Mouse (Mus musculus): ENCODE results near the gene St6gal1. TPM values are rescaled to one million over a fixed set of nuclear protein-coding genes. Genes with fewer than 3 reads are reported as not detected.

St6gal1 gene
- polyA plus RNA-seq, 1 experiment from 2014 or later: 12.4 TPM

- Histone ChIP-seq H3K27me3 (ENCODE audit: control insufficient read depth, insufficient read depth, low read length) (no peaks in the 10 kb centered on the region), H3K9me3 (replicated peaks; ENCODE audit: control insufficient read depth, low read length) (no peaks in the 10 kb centered on the region), H3K9ac (ENCODE audit: low read length) (no peak overlapping the region), H3K36me3 (ENCODE audit: control insufficient read depth, insufficient read depth) (0 out of 2 replicates have a peak, but pooled peaks cover 3% of the 10 kb centered on the region), H3K4me3 (ENCODE audit: low read length) (no peak overlapping the region), H3K27ac (ENCODE audit: low read length) (no peak overlapping the region), H3K4me2 (ENCODE audit: low read depth, low read length) (no peak overlapping the region), H3K4me1 (ENCODE audit: control insufficient read depth, insufficient read depth, low read length) (no peaks in the 10 kb centered on the region; the same call in 1 of the 2 replicates)
- ATAC-seq (replicated peaks; ENCODE audit: extremely low read depth, insufficient read depth, low FRiP score): no peak
- 57% methylated on average over 6 of the region's 6 CpGs for whole genome bisulfite sequencing
These were observed 109.5 kb downstream of the St6gal1 start for GRCm38 (mm10) chr16:23333875-23334551.

GRCm38 (mm10) chr16:23337317-23337716 is 112.8 kb downstream of the St6gal1 start:
- no peak for ATAC-seq (replicated peaks; ENCODE audit: extremely low read depth, insufficient read depth, low FRiP score)

GRCm38 (mm10) chr16:23341254-23341653 is 116.7 kb downstream of the St6gal1 start:
- H3K9ac ChIP-seq (ENCODE audit: low read length): no peak overlapping the region
- H3K36me3 ChIP-seq (ENCODE audit: control insufficient read depth, insufficient read depth): 0 out of 2 replicates have a peak, but pooled peaks cover 3% of the 10 kb centered on the region
- no peak for ATAC-seq (replicated peaks; ENCODE audit: extremely low read depth, insufficient read depth, low FRiP score)
- WGBS: 97% methylated on average over 2 of the region's 2 CpGs
- no peak overlapping the region for H3K4me2 ChIP-seq (ENCODE audit: low read depth, low read length)
- no peak overlapping the region for H3K27ac ChIP-seq (ENCODE audit: low read length)
- no peaks in the 10 kb centered on the region for H3K9me3 ChIP-seq (replicated peaks; ENCODE audit: control insufficient read depth, low read length)
- no peaks in the 10 kb centered on the region for H3K4me1 ChIP-seq (ENCODE audit: control insufficient read depth, insufficient read depth, low read length)
- H3K27me3 ChIP-seq (ENCODE audit: control insufficient read depth, insufficient read depth, low read length): no peaks in the 10 kb centered on the region
- H3K4me3 ChIP-seq (ENCODE audit: low read length): no peak overlapping the region

More at GRCm38 (mm10) chr16:23337317-23337716, 112.8 kb downstream of the St6gal1 start:
- Histone ChIP-seq H3K36me3 (ENCODE audit: control insufficient read depth, insufficient read depth) (0 out of 2 replicates have a peak, but pooled peaks cover 3% of the 10 kb centered on the region), H3K9ac (ENCODE audit: low read length) (no peak overlapping the region), H3K27ac (ENCODE audit: low read length) (no peak overlapping the region), H3K9me3 (replicated peaks; ENCODE audit: control insufficient read depth, low read length) (no peaks in the 10 kb centered on the region), H3K4me2 (ENCODE audit: low read depth, low read length) (no peak overlapping the region), H3K4me3 (ENCODE audit: low read length) (no peak overlapping the region), H3K4me1 (ENCODE audit: control insufficient read depth, insufficient read depth, low read length) (no peaks in the 10 kb centered on the region; the same call in 1 of the 2 replicates), H3K27me3 (ENCODE audit: control insufficient read depth, insufficient read depth, low read length) (no peaks in the 10 kb centered on the region)
- 44% methylated on average over 4 of the region's 4 CpGs for WGBS

GRCm38 (mm10) chr16:23350802-23351201 is 126.3 kb downstream of the St6gal1 start:
- no peak overlapping the region for H3K27ac ChIP-seq (ENCODE audit: low read length)
- no peaks in the 10 kb centered on the region for H3K4me1 ChIP-seq (ENCODE audit: control insufficient read depth, insufficient read depth, low read length)
- H3K4me3 ChIP-seq (ENCODE audit: low read length): no peak overlapping the region
- H3K9ac ChIP-seq (ENCODE audit: low read length): no peak overlapping the region
- H3K9me3 ChIP-seq (replicated peaks; ENCODE audit: control insufficient read depth, low read length): no peaks in the 10 kb centered on the region
- H3K4me2 ChIP-seq (ENCODE audit: low read depth, low read length): no peak overlapping the region
- H3K36me3 ChIP-seq (ENCODE audit: control insufficient read depth, insufficient read depth): 0 out of 2 replicates have a peak, but pooled peaks cover 3% of the 10 kb centered on the region
- ATAC-seq (replicated peaks; ENCODE audit: extremely low read depth, insufficient read depth, low FRiP score): no peak
- 34% methylated on average over 2 of the region's 2 CpGs for WGBS
- no peaks in the 10 kb centered on the region; the same call in 1 of the 2 replicates for H3K27me3 ChIP-seq (ENCODE audit: control insufficient read depth, insufficient read depth, low read length)

GRCm38 (mm10) chr16:23361031-23361430 is 136.5 kb downstream of the St6gal1 start:
- Histone ChIP-seq H3K4me3 (ENCODE audit: low read length) (no peak overlapping the region), H3K9ac (ENCODE audit: low read length) (no peak overlapping the region), H3K36me3 (ENCODE audit: control insufficient read depth, insufficient read depth) (no peaks in the 10 kb centered on the region), H3K27ac (ENCODE audit: low read length) (no peak overlapping the region), H3K4me2 (ENCODE audit: low read depth, low read length) (no peak overlapping the region), H3K27me3 (ENCODE audit: control insufficient read depth, insufficient read depth, low read length) (0 out of 2 replicates have a peak, but pooled peaks cover 3% of the 10 kb centered on the region), H3K9me3 (replicated peaks; ENCODE audit: control insufficient read depth, low read length) (no peaks in the 10 kb centered on the region), H3K4me1 (ENCODE audit: control insufficient read depth, insufficient read depth, low read length) (no peaks in the 10 kb centered on the region)
- ATAC-seq (replicated peaks; ENCODE audit: extremely low read depth, insufficient read depth, low FRiP score): no peak
- WGBS: 81% methylated on average over 4 of the region's 4 CpGs

- H3K4me1 ChIP-seq (ENCODE audit: control insufficient read depth, insufficient read depth, low read length): no peaks in the 10 kb centered on the region
- no peak overlapping the region for H3K4me3 ChIP-seq (ENCODE audit: low read length)
- 71% methylated on average over 3 of the region's 3 CpGs for WGBS
- 0 out of 2 replicates have a peak, but pooled peaks cover 3% of the 10 kb centered on the region for H3K27me3 ChIP-seq (ENCODE audit: control insufficient read depth, insufficient read depth, low read length)
- no peak overlapping the region for H3K27ac ChIP-seq (ENCODE audit: low read length)
- ATAC-seq (replicated peaks; ENCODE audit: extremely low read depth, insufficient read depth, low FRiP score): no peak
- H3K9me3 ChIP-seq (replicated peaks; ENCODE audit: control insufficient read depth, low read length): no peaks in the 10 kb centered on the region
- H3K9ac ChIP-seq (ENCODE audit: low read length): no peak overlapping the region
- no peak overlapping the region for H3K4me2 ChIP-seq (ENCODE audit: low read depth, low read length)
- H3K36me3 ChIP-seq (ENCODE audit: control insufficient read depth, insufficient read depth): no peaks in the 10 kb centered on the region
These were observed 137.0 kb downstream of the St6gal1 start for GRCm38 (mm10) chr16:23361434-23361970.

GRCm38 (mm10) chr16:23364328-23364990 is 139.9 kb downstream of the St6gal1 start:
- Histone ChIP-seq H3K36me3 (ENCODE audit: control insufficient read depth, insufficient read depth) (no peaks in the 10 kb centered on the region), H3K4me2 (ENCODE audit: low read depth, low read length) (no peak overlapping the region), H3K9ac (ENCODE audit: low read length) (no peak overlapping the region), H3K4me3 (ENCODE audit: low read length) (no peak overlapping the region), H3K9me3 (replicated peaks; ENCODE audit: control insufficient read depth, low read length) (no peaks in the 10 kb centered on the region), H3K27ac (ENCODE audit: low read length) (no peak overlapping the region), H3K4me1 (ENCODE audit: control insufficient read depth, insufficient read depth, low read length) (no peaks in the 10 kb centered on the region), H3K27me3 (ENCODE audit: control insufficient read depth, insufficient read depth, low read length) (0 out of 2 replicates have a peak, but pooled peaks cover 3% of the 10 kb centered on the region)
- WGBS: 57% methylated on average over 2 of the region's 2 CpGs
- ATAC-seq (replicated peaks; ENCODE audit: extremely low read depth, insufficient read depth, low FRiP score): no peak

- Histone ChIP-seq H3K27ac (ENCODE audit: low read length) (no peak overlapping the region), H3K4me2 (ENCODE audit: low read depth, low read length) (no peak overlapping the region), H3K4me3 (ENCODE audit: low read length) (no peak overlapping the region), H3K9me3 (replicated peaks; ENCODE audit: control insufficient read depth, low read length) (no peaks in the 10 kb centered on the region), H3K4me1 (ENCODE audit: control insufficient read depth, insufficient read depth, low read length) (no peaks in the 10 kb centered on the region), H3K36me3 (ENCODE audit: control insufficient read depth, insufficient read depth) (no peaks in the 10 kb centered on the region), H3K27me3 (ENCODE audit: control insufficient read depth, insufficient read depth, low read length) (no peaks in the 10 kb centered on the region), H3K9ac (ENCODE audit: low read length) (no peak overlapping the region)
- 44% methylated on average over 3 of the region's 3 CpGs for WGBS
- ATAC-seq (replicated peaks; ENCODE audit: extremely low read depth, insufficient read depth, low FRiP score): no peak
These were observed 144.6 kb downstream of the St6gal1 start for GRCm38 (mm10) chr16:23369124-23369523.

- Histone ChIP-seq H3K27me3 (ENCODE audit: control insufficient read depth, insufficient read depth, low read length) (no peaks in the 10 kb centered on the region), H3K9ac (ENCODE audit: low read length) (no peak overlapping the region), H3K4me2 (ENCODE audit: low read depth, low read length) (no peak overlapping the region), H3K4me3 (ENCODE audit: low read length) (no peak overlapping the region), H3K27ac (ENCODE audit: low read length) (no peak overlapping the region), H3K9me3 (replicated peaks; ENCODE audit: control insufficient read depth, low read length) (no peaks in the 10 kb centered on the region), H3K36me3 (ENCODE audit: control insufficient read depth, insufficient read depth) (no peaks in the 10 kb centered on the region), H3K4me1 (ENCODE audit: control insufficient read depth, insufficient read depth, low read length) (no peaks in the 10 kb centered on the region)
- WGBS: 80% methylated on average over 7 of the region's 7 CpGs
- ATAC-seq (replicated peaks; ENCODE audit: extremely low read depth, insufficient read depth, low FRiP score): no peak
These were observed 146.2 kb downstream of the St6gal1 start for GRCm38 (mm10) chr16:23370724-23371123.

All from heart, embryonic 16.5 days (tissue).